Mouse (Mus musculus) fibroblast of lung, adult 2 months (primary cell): ENCODE data around the gene Wdr19.

ENCODE experiments used
- DNase-seq: peaks from one replicate; pipeline ENCODE4 v3.0.0-alpha.2; 2011; ENCODE audit warnings: low read depth

Gene Wdr19

GRCm38 (mm10) chr5:65199346-65200128 is at the start of gene Wdr19:
TSS of gene Wdr19 (plus strand) at chr5:65199696.
- DNase-seq = peak; percentile 99

GRCm38 (mm10) chr5:65149706-65150105 is 49.8 kb upstream of the Wdr19 start:
- no peak for DNase-seq

- no peak for DNase-seq
Observed at GRCm38 (mm10) chr5:65150376-65150955, 49.0 kb upstream of the Wdr19 start.

GRCm38 (mm10) chr5:65151276-65151675 is 48.2 kb upstream of the Wdr19 start:
- no peak for DNase-seq

GRCm38 (mm10) chr5:65151767-65152166 is 47.7 kb upstream of the Wdr19 start:
- no peak for DNase-seq

- DNase-seq = no peak
Observed at GRCm38 (mm10) chr5:65154287-65154686, 45.2 kb upstream of the Wdr19 start.

- no peak for DNase-seq
Observed at GRCm38 (mm10) chr5:65156853-65157252, 42.6 kb upstream of the Wdr19 start.

- DNase-seq = no peak
Observed at GRCm38 (mm10) chr5:65157412-65158381, 41.8 kb upstream of the Wdr19 start.

- DNase-seq = no peak
Observed at GRCm38 (mm10) chr5:65158696-65159305, 40.7 kb upstream of the Wdr19 start.

- no peak for DNase-seq
Observed at GRCm38 (mm10) chr5:65163001-65163400, 36.5 kb upstream of the Wdr19 start.

GRCm38 (mm10) chr5:65163489-65164092 is 35.9 kb upstream of the Wdr19 start:
- DNase-seq = no peak

GRCm38 (mm10) chr5:65170206-65170605 is 29.3 kb upstream of the Wdr19 start:
- no peak for DNase-seq

GRCm38 (mm10) chr5:65175035-65175917 is 24.2 kb upstream of the Wdr19 start:
- DNase-seq = no peak

GRCm38 (mm10) chr5:65175918-65176484 is 23.5 kb upstream of the Wdr19 start:
- no peak for DNase-seq

GRCm38 (mm10) chr5:65177026-65177514 is 22.4 kb upstream of the Wdr19 start:
- no peak for DNase-seq

- no peak for DNase-seq
Observed at GRCm38 (mm10) chr5:65178477-65178876, 21.0 kb upstream of the Wdr19 start.

GRCm38 (mm10) chr5:65181160-65181793 is 18.2 kb upstream of the Wdr19 start:
- DNase-seq = no peak

- DNase-seq = no peak
Observed at GRCm38 (mm10) chr5:65181794-65182169, 17.7 kb upstream of the Wdr19 start.

- no peak for DNase-seq
Observed at GRCm38 (mm10) chr5:65182268-65182667, 17.2 kb upstream of the Wdr19 start.

GRCm38 (mm10) chr5:65191601-65192000 is 7.9 kb upstream of the Wdr19 start:
- no peak for DNase-seq
